Comparison of ENCODE assay signal across 21 mouse cellular contexts in genomic region chr7:63148321-63148720, GRCm38 (mm10).
A peak's percentile ranks its signal among the peaks of the same experiment; 100 is the strongest.
DNase-seq lines count a peak whose midpoint lies in the region; ATAC-seq and TF ChIP-seq lines count a peak whose summit lies in the region.
"Had no signal": no experiment of that assay in that cellular context is flagged by ENCODE, and none has a peak within 500 bp of the region (broad histone marks: within the 10 kb centered on the region; RNA-seq: fewer than 3 reads in every experiment).

No protein-coding gene starts in this region.

- peak; percentile 20 for TF ChIP-seq CTCF in left cerebral cortex, adult 2 months (IDR thresholded peaks at IDR 0.05)

- ATAC-seq in activated CD4-positive, CD25-positive, alpha-beta regulatory T cell, adult 4 months, result no peak
- ATAC-seq: forebrain, postnatal 0 days; intestine, embryonic 15.5 days; midbrain, embryonic 16.5 days had no signal

- intact Hi-C loops in left cerebral cortex, adult 2 months (cut with DNase I), result no loop called here

- no peak overlapping the region for H3K4me3 ChIP-seq in left cerebral cortex, adult 2 months
- H3K4me3 ChIP-seq: embryonic facial prominence, embryonic 10.5 days; intestine, embryonic 15.5 days; stomach, embryonic 15.5 days had no signal

- H3K27ac ChIP-seq in left cerebral cortex, adult 2 months, result no peak overlapping the region
- H3K27ac ChIP-seq: embryonic facial prominence, embryonic 10.5 days; intestine, embryonic 15.5 days; macrophage; stomach, embryonic 15.5 days had no signal

- DNase-seq in left cerebral cortex, adult 2 months (ENCODE audit: extremely low spot score in 1 of 2, low spot score in 2 of 2), result no peak
- DNase-seq in left cerebral cortex, adult 9 months (ENCODE audit: low spot score in 2 of 2), result no peak
- peak; percentile 19 for DNase-seq in cerebellum, adult 11 months
- DNase-seq in cerebellum, adult 8-10 months, result peak; percentile 21
- peak; percentile 6 to 9 for DNase-seq in cerebellum, postnatal 36 days
- DNase-seq in thymus, postnatal 0 days (ENCODE audit: low spot score), result no peak
- DNase-seq: adrenal gland, postnatal 14 days; forebrain, postnatal 0 days; gastrocnemius, postnatal 14 days; heart, adult 11 months; kidney, adult 9 months; kidney, postnatal 14 days; right cerebral cortex, adult 18-20 months; thymus, adult 18-20 months; thymus, postnatal 4 days had no signal

Comparison
In these comparisons a context has a peak if more than half of its experiments do, and no peak if none do; other contexts are left out.
1. DNase-seq: peak in cerebellum, adult 11 months (single experiment), cerebellum, adult 8-10 months (single experiment) and cerebellum, postnatal 36 days (2 of 2); none in left cerebral cortex, adult 2 months (0 of 2), left cerebral cortex, adult 9 months (0 of 2) and thymus, postnatal 0 days (single experiment).